Mouse (Mus musculus) layer of hippocampus, adult 11-12 months (tissue): ENCODE data around the gene Ctbp2.

ENCODE experiments used
- DNase-seq: peaks from one replicate; pipeline ENCODE4 v3.0.0; 2022; ENCODE audit warnings: low spot score

Ctbp2 gene

DNA sequence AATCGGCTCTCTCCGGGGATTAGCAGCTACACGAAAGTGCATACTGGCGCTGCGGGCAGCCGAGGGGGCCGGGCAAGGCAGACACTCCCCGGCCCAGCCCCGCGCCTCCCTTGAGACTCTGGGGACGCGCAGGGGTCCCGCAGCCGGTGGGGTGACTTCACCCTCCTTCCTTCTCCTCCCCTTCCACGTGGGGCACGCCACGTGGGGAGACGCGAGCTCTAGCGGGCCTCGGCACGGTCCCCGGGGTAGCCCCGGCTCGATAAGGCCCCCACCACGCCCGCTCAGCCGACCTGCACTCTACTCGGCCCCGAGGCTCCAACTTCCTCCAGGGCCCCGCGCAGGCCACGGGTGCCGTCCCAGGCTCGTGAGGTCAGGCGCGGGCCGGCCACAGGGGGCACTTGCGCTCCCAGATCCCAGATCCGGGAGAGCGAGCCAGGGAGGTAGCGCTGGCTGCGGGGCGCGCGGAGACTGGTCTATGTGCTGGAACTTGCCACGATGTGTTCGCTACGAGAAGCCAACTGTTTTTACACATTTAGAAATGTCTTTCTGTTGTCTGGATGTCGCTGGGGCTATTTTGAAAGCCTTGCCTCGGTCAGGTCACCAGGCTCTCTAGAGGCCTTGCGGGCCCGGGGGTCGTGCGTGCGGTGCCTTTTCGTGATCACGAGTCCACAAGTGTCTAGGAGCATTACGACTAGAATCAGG lies at the start of gene Ctbp2:
Gene Ctbp2, minus strand, starts transcription at position 356 of the 702 bp plus-strand sequence.
- peak; percentile 55 for DNase-seq

DNA sequence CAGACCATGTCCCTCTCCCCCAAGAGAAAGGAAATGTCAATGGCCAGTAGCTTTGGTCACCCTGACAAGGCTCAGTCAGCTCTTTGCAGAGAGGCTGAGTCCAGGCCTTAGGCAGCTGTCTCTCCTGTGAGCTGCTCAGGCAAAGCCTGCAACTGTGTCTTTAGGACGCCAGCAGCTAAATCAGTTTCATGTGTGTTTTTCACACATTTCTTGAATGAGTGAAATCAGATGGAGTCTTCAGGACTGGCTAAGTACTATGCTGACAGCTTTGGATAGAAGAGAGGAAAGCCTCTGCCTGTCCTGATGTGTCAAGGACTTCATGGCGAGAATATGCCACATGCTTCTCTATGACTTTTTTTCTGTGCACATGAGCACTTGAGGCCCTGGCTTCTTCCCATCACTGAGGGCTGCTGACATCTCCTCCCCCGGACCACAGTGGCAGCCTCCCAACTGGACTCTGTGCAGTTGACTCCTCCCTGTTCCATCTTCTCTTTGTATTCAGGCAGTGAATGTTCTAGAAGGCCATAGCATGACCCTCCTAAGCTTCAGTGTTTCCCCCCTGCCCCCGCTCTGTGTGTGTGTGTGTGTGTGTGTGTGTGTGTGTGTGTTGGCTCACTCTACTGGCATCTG lies 47.4 kb upstream of the Ctbp2 start:
- no peak for DNase-seq

DNA sequence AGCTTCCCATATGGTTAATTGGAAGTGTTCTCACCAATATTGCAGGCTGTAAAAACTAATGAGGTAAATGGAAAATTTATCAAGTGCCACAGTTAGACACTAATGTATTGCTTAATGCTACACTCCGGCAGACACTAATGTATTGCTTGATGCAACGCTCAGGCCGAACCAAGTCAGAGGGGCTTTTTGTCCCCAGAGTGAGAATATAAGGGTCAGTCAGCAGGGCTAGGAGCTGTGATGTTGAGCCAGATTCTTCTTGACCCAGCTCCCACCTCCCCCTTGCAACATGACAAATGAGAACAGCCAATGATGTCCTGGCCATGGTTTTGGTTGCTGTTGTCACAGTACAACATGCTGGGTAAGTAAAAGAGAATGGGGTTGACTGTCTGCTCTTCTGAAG lies 44.8 kb upstream of the Ctbp2 start:
- DNase-seq: no peak

DNA sequence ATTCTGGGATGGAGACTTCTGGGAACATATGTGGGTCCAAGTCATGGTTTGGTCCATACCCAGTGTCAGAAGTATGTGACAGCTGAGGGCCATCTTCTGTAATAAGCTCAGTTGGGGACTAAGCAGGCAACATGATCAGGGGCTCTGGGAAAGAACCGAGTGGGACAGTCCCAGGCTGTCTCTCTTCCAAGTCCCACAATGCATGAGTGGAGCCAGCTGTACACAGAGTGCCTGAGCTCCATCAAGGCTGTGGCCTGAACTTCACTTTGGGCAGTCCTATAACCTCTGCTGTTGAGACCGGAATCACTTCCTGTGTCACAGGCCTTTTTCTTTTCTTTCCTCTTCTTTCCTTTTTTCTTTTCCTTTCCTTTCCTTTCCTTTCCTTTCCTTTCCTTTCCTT lies 43.7 kb upstream of the Ctbp2 start:
- DNase-seq: no peak

DNA sequence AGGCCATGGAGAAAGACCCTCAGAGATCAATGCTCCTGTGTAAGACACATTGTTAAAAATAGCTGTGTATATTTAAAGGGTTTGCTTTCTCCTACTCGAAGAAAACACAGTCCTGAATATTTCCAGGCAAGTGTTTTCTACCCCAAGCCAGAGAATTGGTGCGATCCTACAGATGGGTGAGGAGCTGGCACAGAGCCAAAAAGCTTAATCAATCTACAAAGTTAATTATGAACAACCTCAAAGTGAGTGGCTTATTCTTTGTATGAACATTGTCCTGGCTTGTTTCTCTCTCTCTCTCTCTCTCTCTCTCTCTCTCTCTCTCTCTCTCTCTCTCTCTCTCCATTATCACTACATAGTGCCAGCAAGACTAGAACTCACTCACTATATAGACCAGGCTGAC lies 40.6 kb upstream of the Ctbp2 start:
- DNase-seq: no peak

DNA sequence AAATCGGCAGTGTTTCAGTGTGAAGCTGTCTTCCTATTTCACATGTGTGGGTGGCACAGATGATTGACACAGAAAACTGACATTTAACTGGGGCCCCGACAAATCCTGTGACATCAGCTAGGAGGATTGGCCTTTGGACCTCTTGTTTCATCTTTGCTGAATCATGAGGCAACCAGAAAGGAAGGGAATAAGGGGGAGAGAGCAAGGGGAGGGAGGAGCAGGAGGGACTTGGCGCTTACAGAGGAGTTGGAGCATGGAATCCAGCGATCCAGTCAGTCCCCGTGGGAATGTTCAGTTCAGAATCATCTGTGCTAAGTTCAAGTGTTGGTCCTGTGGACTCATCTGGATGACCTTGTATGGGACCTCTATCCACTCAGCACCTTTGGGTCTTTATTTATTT lies 38.9 kb upstream of the Ctbp2 start:
- peak; percentile 6 for DNase-seq

DNA sequence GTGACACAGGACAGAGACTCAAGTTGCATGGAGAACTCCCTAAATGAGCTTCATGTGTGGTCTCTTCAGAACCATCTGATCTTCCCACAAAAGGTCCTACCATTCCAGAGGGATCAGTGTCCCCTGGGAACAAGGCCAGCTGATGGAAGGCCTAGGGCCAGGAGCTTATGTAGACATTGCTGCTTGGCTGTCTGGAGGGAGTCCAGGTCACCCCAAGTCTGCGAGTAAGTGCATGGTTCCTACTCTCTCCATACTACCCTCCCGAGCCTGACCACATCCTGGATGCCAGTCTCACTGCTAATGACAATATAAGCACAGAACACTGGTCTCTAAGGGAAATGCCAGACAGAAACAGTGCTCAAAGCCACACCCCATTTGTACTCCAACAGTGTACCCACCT lies 38.0 kb upstream of the Ctbp2 start:
- DNase-seq: no peak

DNA sequence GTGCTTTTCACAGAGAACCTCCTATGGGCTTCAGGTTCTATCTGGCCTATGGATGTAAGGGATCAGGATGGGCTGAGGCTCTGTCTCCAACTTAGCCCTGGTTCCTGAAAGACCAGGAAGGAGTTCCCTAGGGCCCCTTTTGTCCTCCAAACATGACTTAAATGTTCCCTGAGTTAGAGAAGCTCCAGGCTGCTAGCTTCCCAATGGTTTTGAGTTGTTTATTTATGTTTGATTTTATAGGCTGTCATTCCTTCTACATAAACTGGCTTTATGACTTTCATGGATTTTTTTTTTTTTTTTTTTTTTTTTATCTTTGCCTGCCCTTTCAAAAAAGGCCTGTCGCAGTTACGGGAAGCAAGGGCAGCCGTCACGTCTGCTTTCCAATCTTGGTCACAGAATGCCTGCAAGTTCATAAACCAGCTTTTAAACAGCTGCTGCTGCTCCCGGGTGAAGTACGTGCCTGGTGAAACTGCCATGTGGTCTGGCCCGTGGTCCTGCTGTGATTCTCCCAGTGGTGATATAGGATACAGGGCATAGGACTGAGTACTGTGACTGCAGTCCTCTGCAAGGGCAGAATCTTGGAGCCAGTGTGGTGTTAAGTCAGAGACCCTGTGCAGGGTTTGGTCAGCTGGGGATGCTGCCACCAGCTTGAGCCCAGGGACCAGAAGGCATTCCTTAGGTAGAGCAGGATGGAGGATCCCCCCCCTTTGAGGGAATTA lies 37.4 kb upstream of the Ctbp2 start:
- no peak for DNase-seq

DNA sequence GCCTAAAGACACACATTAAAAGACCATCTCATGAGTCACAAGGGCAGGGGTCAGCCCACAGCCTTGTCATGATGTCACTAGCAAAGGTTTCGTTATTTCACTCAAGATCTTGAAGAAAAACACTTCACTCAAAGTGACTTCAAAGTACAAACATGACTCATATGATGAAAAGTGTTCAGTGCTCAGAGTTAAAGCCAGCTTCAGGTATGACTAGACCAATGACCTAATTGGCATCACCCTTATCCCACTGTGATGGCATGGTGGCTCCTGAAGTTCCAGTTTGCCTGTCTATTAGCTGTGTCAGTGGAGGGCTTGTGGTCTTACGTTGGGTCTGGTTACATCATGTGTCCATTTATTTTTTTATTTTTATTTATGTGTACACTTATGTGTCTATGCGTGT lies 35.4 kb upstream of the Ctbp2 start:
- no peak for DNase-seq

DNA sequence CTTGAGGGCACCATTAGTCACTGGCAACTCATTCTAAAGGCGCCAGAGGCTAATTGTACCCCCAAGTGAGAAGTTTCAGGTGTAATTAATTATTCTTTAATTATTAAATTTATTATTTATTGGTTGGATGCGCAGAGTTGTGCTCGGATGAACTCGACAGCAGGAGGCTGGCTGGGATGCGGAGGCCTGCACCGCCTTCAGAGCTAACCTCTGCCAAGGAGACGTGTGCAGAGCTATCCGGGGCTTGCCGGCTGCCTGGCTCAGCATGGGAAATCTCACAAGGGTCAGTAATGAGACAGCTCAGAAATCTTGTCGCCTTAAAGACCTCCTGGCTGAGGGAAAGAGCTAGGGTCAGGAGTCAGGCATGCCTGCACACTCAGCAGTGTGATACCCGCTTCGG lies 31.5 kb upstream of the Ctbp2 start:
- DNase-seq: no peak

DNA sequence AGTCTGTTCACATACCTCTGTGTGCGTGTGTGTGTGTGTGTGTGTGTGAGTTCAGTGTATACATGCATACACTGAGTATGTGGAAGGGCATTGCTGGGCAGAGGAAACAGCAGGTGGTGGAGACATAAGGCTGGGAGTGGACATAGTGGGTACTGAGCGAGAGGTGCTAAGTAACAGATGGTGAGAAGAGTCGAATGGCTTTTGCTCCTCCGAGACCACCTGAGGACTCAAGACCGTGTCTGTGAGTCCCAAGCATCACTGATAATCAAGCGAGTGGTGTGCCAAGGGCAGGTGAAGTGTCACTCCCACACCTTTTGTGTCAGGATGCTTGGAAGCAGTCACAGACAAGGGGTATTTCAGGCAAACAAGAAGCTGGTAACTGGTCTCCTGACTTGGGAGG lies 30.7 kb upstream of the Ctbp2 start:
- DNase-seq: no peak

DNA sequence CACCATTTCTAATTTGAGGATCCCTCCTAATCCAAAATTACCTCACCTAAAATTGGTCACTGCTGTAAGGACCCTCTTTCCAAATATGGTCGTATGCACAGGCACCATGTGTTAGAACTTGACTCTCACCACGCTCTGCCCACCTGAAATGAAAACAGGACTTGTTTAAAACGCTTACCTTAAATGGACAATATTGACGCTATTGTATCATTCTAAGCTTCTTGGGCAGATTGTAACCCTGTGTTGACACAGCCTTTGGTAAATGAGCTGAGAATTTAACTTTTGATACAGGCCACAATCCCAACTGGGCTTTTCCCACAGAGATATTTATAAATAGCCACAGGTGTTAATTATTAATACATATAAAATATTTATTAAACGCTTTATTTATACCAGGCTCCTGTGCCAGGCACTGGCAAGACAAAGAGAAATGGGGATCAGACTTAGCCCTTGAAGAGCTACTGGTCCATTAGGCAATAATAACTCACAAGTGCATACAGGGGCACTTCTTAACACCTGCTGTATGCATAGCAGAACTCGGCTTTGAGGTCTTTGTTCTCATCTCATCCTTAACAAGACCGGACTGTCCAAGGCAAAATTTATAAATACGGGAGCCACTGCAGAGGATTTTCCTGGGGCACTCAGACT lies 15.7 kb upstream of the Ctbp2 start:
- DNase-seq: no peak

DNA sequence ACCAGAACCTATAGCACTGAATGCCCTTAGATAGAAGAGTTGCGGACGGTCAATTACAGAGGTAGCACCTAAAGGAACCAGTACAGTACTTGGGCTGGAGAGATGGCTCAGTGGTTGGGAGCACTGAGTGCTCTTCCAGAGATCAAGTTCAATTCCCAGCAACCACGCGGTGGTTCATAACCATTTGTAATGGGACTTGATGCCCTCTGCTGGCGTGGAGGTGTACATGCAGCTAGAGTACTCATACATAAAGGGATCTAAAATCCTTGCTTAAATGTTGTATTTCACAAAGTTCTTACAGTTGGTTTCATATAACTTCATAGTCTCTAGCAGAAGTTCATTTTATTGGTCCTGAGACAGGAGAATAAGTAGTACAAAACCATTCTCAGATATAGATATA lies 9.4 kb upstream of the Ctbp2 start:
- DNase-seq: no peak

DNA sequence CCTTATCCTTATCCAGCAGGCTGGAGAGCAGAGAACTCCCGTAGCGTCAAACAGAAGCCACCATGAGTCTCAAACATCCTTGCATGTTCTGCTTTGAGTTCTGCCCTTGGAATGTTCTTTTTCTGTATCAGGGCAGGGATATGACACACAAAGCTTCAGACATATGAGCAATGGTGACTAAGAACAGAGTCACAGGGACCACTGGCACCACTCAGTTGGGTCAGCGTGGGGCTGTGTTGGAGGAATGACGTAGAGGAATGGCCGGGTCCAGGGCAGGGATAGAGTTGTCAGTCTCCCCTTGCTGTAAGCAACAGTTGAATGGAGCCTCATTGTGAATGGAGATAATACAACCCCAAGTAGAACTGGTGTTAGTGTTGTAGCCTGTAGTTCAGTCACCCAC lies 8.5 kb upstream of the Ctbp2 start:
- DNase-seq: no peak

DNA sequence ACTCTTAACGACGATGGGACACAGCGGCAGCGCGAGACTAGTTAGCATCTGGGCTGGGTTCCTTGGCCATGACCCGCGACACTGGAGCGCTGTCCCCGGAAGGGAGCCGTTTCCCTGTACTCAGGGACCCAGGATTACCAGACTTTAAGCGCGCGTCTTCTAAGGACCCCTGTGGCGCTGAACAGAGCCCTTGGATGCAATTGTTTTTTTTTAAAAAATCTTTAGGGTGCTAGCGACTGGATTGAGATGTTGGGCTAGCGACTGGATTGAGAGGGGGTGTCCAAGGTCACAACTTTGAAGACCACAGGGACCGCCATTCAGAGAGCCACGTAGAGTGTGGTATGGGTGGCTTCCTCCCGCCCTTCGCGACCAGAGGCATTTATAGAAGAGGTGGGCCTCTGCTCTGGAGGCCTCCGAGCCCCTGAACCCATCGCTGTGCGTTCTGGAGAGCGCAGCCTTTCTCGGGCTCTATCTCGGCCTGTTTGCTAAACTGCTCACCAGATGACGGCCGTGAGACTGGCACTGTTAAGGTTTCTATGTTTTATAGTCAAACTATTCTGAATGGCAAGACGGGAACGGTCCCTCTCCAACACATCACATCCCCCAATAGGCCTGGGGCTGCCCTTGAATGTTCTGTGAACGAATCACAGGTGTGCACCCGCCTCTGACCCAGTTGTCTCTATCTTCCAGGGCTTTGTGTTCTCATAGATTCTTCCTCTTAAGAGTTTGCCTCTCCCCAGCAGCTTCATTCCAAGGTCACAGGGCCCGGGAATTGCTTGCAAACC lies 739 bp upstream of the Ctbp2 start:
- DNase-seq: no peak

DNA sequence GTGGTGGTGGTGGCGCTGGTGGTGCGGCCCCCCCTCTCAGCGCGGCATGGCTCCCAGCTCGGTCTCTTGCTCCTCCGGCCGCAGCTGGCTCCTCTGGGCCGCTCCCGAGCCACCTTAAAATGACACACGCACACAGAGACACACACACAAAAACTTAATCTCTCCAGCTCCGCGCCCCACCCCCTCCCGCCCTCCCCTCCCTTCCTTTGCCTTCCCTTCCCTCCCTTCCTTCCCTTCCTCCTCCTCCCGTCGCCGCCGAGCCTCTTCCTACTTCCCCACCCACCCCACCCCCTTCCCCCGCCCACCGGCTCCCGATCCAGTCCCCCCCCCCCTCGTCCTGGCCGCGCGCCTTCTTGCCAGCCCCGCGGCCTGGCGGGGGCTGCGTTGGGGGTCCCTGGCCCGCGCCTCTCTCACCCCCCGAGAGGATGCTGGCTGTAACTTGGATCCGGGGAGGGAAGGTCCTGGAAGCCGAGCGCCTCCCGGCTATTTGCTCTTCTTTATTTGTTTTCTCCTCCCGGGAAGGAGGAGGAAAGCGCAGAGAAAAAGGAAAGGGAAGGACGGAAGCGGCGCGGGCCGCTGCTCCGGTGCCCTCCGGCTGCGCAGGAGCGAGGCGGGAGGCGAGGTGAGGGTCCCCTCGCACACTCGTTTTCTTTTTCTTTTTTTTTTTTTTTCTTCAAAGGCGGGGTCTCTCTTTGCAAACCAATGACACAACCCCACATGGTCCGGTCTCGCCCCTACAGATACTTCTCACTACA lies 733 bp downstream of the Ctbp2 start, which contains the start of gene Fgfr2:
Gene Fgfr2, minus strand, starts transcription at position 107 of the 755 bp plus-strand sequence.
- peak; percentile 31 for DNase-seq

DNA sequence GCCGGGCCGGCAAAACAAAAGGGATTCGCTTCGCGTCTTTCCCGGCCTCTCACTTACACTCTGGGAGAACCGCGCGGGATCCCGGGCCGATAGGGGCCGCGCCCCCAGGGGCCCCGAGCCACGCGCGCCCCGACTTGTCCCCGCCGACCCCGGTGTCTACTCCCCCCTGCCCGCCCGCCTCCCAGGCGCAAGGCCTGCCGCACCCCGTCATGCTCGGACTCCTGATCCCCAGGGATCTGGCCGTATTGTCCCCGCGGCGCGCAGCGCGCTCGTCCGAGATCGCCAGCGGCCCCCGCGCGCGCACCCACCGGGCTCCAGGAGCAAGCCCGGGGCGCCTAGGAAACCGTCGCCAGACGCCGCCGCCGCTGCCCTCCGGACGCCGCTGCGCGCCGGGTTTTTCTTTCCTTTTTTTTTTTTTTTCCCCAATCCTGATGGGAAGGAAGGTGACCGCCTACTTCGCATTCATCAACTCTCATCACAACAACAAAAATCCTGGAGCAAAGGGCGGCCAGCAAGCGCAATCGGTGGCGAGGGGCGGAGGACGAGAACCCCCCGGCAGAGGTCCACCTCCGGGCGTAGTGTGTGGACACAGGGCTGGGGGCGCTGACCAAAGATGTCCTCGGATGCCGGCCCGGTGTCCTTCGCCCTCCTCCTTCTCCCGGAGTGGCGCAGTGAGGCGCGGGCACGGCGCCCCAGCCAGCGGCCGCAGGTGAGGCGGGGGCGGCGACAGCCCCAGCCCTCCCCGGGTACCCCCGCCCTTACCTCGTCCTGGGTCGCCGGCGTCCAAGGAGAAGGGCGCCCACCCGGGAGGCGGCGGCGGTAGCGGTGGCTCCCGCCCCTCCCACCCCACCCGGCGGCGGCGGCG lies 1.5 kb downstream of the Ctbp2 start:
- peak; percentile 29 for DNase-seq

DNA sequence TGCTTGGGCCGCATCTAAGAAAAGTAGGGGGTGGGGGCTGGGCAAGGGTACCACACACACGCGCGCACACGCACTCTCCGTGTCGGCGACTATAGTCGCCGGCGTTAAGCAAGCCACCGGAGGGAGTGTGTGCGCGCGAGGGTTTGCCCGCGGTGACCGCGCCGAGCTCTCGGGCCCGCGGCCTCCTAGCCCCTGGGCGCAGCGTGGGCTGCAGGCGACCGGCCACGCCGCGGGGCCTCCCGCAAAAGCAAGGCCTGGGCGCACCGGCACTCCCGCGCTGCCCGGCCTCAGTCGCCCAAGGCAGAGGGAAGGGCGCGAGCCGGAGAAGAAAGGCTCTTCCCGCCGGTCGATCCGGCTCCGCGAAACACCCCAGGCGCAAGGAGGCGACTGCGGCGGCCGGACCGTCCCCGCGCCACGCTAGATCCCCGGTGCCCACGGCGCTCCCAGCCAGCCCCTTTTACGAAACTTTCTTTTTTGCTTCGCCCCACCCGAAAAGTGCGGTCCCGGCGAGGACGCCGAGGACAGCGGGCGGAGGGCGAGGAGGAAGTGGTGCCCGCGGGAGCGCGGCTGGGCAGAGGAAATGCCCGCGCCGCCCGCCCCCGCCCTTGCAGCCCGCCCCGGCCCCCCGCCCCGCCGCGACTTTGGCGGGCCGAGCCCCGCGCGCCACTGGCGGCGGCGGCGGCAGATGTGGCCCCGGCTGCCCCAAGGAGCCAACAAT lies 2.3 kb downstream of the Ctbp2 start:
- no peak for DNase-seq

DNA sequence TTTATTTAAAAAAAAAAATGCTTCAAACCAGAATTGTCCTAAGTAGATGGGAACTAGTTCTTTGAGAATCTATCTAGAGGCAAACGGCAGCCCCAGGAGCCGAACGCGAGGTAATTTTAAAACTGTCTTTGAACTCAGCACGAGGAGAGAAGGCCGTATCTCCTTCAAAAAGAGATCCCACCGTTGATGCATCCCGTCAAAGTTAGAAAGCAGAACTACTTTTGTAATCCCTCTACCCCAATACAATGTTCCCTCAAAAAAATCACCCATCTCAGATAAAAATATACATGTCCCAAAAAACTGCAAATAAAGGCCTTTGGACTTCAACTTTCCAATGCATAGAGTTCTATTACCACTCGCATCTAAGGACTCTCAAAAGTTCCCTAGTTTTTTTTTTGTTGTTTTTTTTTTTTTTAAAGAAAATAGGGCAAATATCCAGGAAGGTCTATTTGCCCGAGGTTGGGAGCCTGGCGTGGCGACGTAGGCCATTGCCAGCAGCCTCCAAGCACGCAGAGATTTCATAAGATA lies 3.0 kb downstream of the Ctbp2 start:
- no peak for DNase-seq
